Mouse (Mus musculus): ENCODE data around the gene Tmem229b.

DNA sequence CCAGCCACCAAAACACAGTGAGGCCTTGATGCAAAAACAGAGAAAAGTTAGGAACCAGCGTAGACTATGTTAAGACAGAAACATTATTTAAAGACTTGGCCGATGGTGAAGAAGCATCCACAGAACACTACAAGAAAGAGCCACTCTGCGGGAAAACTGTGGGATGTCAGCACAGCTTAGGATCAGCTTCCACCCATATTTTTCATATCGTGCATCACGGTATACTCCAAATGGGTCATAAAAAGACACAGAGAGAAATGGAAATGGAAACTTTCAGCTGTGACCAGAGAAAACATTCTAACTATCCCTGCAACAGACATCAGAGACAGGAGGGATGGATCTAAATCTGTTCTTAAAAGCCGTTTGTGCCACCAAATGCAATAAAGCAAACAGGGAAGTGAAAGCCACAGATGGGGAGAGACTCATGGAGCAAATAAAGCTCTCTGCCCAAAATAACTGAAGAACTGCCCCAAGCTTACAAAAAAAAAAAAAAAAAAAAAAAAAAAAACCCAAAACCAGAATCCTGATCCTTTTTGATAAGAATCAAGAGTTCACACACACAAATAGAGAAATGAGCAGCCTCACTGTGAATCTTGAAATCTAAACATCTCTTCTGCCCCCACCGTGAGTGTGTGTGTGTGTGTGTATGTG lies 83.8 kb downstream of the Tmem229b start:
- TF ChIP-seq CTCF (IDR thresholded peaks at IDR 0.05; ENCODE audit: borderline replicate concordance, insufficient read depth, low read depth, low read length), result no peak
- no peak for TF ChIP-seq POLR2A (IDR thresholded peaks at IDR 0.05; ENCODE audit: borderline replicate concordance, insufficient read depth, low read length)
